8 mouse cellular contexts compared by ENCODE assay signal in genomic region chr3:98042301-98042700, GRCm38 (mm10). TPM values are rescaled to one million over a fixed set of nuclear protein-coding genes. Genes with fewer than 3 reads are reported as not detected.
DNase-seq lines count a peak whose midpoint lies in the region; ATAC-seq and TF ChIP-seq lines count a peak whose summit lies in the region.

No protein-coding gene starts in this region.

- no peaks in the 10 kb centered on the region; the same call in 1 of the 2 replicates for H3K4me1 ChIP-seq in cortical plate, adult 2 months (ENCODE audit: control insufficient read depth, insufficient read depth, low read length)
- peaks cover 67% of the 10 kb centered on the region for H3K4me1 ChIP-seq in heart, embryonic 16.5 days (ENCODE audit: control insufficient read depth, insufficient read depth, low read length)
- H3K4me1 ChIP-seq in midbrain, embryonic 16.5 days (ENCODE audit: control insufficient read depth, insufficient read depth, low read length): peaks cover 8% of the 10 kb centered on the region

- H3K4me3 ChIP-seq in left cerebral cortex, adult 2 months: peak overlapping the region; percentile 13; the same call in 1 of the 2 replicates
- H3K4me3 ChIP-seq in cortical plate, adult 2 months (ENCODE audit: insufficient read depth, low read length): no peak overlapping the region
- H3K4me3 ChIP-seq in heart, embryonic 16.5 days (ENCODE audit: low read length): no peak overlapping the region
- no peak overlapping the region for H3K4me3 ChIP-seq in midbrain, embryonic 16.5 days (ENCODE audit: low read depth, low read length)

- DNase-seq in left cerebral cortex, adult 2 months (ENCODE audit: extremely low spot score in 1 of 2, low spot score in 2 of 2): no peak
- no peak for DNase-seq in left cerebral cortex, postnatal 4 days
- no peak for DNase-seq in right cerebral cortex, adult 18-20 months
- no peak for DNase-seq in c-Kit-positive CD71-positive TER-119-positive erythroid progenitor cells, embryonic 14.5 days (ENCODE audit: low spot score)

- H3K27me3 ChIP-seq in heart, embryonic 16.5 days (ENCODE audit: control insufficient read depth, insufficient read depth, low read length): no peaks in the 10 kb centered on the region
- H3K27me3 ChIP-seq in midbrain, embryonic 16.5 days (ENCODE audit: control insufficient read depth, insufficient read depth, low read depth, low read length): no peaks in the 10 kb centered on the region

- peak overlapping the region; percentile 7 for H3K9ac ChIP-seq in heart, embryonic 16.5 days (ENCODE audit: low read length)
- H3K9ac ChIP-seq in midbrain, embryonic 16.5 days (ENCODE audit: low read depth, low read length): no peak overlapping the region

- peak overlapping the region; percentile 68 for H3K27ac ChIP-seq in left cerebral cortex, adult 2 months
- H3K27ac ChIP-seq in cortical plate, adult 2 months (ENCODE audit: insufficient read depth, low read length): peak overlapping the region; percentile 15; the same call in 1 of the 2 replicates
- peak overlapping the region; percentile 82 for H3K27ac ChIP-seq in heart, embryonic 16.5 days (ENCODE audit: low read length)
- 0 out of 2 replicates have a peak overlapping the region, but pooled peaks have one; percentile 50 for H3K27ac ChIP-seq in midbrain, embryonic 16.5 days (ENCODE audit: low read length)

- WGBS in heart, embryonic 16.5 days: 66% methylated on average over 6 of the region's 6 CpGs
- 57% methylated on average over 6 of the region's 6 CpGs for WGBS in midbrain, embryonic 16.5 days

- ATAC-seq in heart, embryonic 16.5 days (replicated peaks; ENCODE audit: extremely low read depth, insufficient read depth, low FRiP score): no peak
- no peak for ATAC-seq in midbrain, embryonic 16.5 days
- ATAC-seq in cerebellum, adult (ENCODE audit: insufficient number of reproducible peaks, low FRiP score, low TSS enrichment): no peak

- H3K9me3 ChIP-seq in heart, embryonic 16.5 days (replicated peaks; ENCODE audit: control insufficient read depth, low read length): no peaks in the 10 kb centered on the region
- H3K9me3 ChIP-seq in midbrain, embryonic 16.5 days (replicated peaks; ENCODE audit: control insufficient read depth, low read length, poor library complexity, severe bottlenecking): no peaks in the 10 kb centered on the region

- peak overlapping the region; percentile 45 for H3K4me2 ChIP-seq in heart, embryonic 16.5 days (ENCODE audit: low read depth, low read length)
- H3K4me2 ChIP-seq in midbrain, embryonic 16.5 days (ENCODE audit: low read length): peak overlapping the region; percentile 33

- intact Hi-C loops in left cerebral cortex, adult 2 months (cut with DNase I): loop anchor here (1.0 kb wide), 1 partner anchor 29 kb away; the partner anchor contains the start of gene Notch2
- intact Hi-C loops in left cerebral cortex, postnatal 4 days (cut with DNase I): no loop called here

- H3K36me3 ChIP-seq in heart, embryonic 16.5 days (ENCODE audit: control insufficient read depth, insufficient read depth): no peaks in the 10 kb centered on the region
- H3K36me3 ChIP-seq in midbrain, embryonic 16.5 days (ENCODE audit: control insufficient read depth, insufficient read depth, low read length): no peaks in the 10 kb centered on the region

- no peak for TF ChIP-seq CTCF in left cerebral cortex, adult 2 months (IDR thresholded peaks at IDR 0.05)
- TF ChIP-seq CTCF in cortical plate, adult 2 months (IDR thresholded peaks at IDR 0.05; ENCODE audit: extremely low read depth, insufficient read depth, low read length): no peak

- TF ChIP-seq POLR2A in cortical plate, adult 2 months (IDR thresholded peaks at IDR 0.05; ENCODE audit: extremely low read depth, insufficient read depth, low read length): no peak

RNA-seq across cellular contexts. Expression of gene Notch2, which starts 29.0 kb away (rescaled TPM):
- 10 to 100 TPM; 13.7 to 14.6 TPM for total RNA-seq in left cerebral cortex, adult 2 months (2021)
- total RNA-seq in left cerebral cortex, postnatal 4 days (2021): 10 to 100 TPM; 22.4 to 24.4 TPM
- polyA plus RNA-seq in cortical plate, adult 2 months (2012; rRNA removed): 6.2 and 6.5 TPM in 2 replicates
- 10.5 and 13.6 TPM in 2 replicates for polyA plus RNA-seq in heart, embryonic 16.5 days (2015; fragmentation: Nextera tagmentation; extraction: Ambion mirVana)
- polyA plus RNA-seq in midbrain, embryonic 16.5 days (2015; fragmentation: Nextera tagmentation; extraction: Ambion mirVana): 6.6 and 7.0 TPM in 2 replicates

Comparison
In these comparisons a context has a peak if more than half of its experiments do, and no peak if none do; other contexts are left out.
1. H3K27ac ChIP-seq: peak in every context shown above with its lines; median percentile 82 in heart, embryonic 16.5 days; 68 in left cerebral cortex, adult 2 months; 50 in midbrain, embryonic 16.5 days; 15 in cortical plate, adult 2 months.